In genomic region chr2:67881713-67882281, GRCm38 (mm10) we compare ENCODE assay signal across 16 mouse cellular contexts.
"Had no signal": no experiment of that assay in that cellular context is flagged by ENCODE, and none has a peak within 500 bp of the region (broad histone marks: within the 10 kb centered on the region; RNA-seq: fewer than 3 reads in every experiment).

No protein-coding gene starts in this region.

- H3K36me3 ChIP-seq: liver, embryonic 13.5 days; midbrain, embryonic 13.5 days; midbrain, embryonic 15.5 days; neural tube, embryonic 12.5 days; stomach, embryonic 15.5 days had no signal

- ATAC-seq: midbrain, embryonic 13.5 days; midbrain, embryonic 15.5 days had no signal

- H3K9me3 ChIP-seq: liver, embryonic 13.5 days; megakaryocyte, embryonic 14.5 days; midbrain, embryonic 13.5 days; midbrain, embryonic 15.5 days; neural tube, embryonic 12.5 days; stomach, embryonic 15.5 days had no signal

- H3K4me3 ChIP-seq: liver, embryonic 13.5 days; megakaryocyte, embryonic 14.5 days; midbrain, embryonic 13.5 days; midbrain, embryonic 15.5 days; neural tube, embryonic 12.5 days; stomach, embryonic 15.5 days had no signal

- H3K4me1 ChIP-seq: liver, embryonic 13.5 days; megakaryocyte, embryonic 14.5 days; midbrain, embryonic 13.5 days; midbrain, embryonic 15.5 days; neural tube, embryonic 12.5 days; stomach, embryonic 15.5 days had no signal

- H3K27me3 ChIP-seq: liver, embryonic 13.5 days; megakaryocyte, embryonic 14.5 days; midbrain, embryonic 13.5 days; midbrain, embryonic 15.5 days; neural tube, embryonic 12.5 days; stomach, embryonic 15.5 days had no signal

- H3K9ac ChIP-seq: liver, embryonic 13.5 days; lung, embryonic 14.5 days; midbrain, embryonic 13.5 days; midbrain, embryonic 15.5 days; neural tube, embryonic 12.5 days; stomach, embryonic 15.5 days had no signal

- H3K4me2 ChIP-seq: liver, embryonic 13.5 days; lung, embryonic 14.5 days; midbrain, embryonic 11.5 days; midbrain, embryonic 13.5 days; midbrain, embryonic 15.5 days; neural tube, embryonic 12.5 days; stomach, embryonic 15.5 days had no signal

- DNase-seq: liver, embryonic 13.5 days; lung, adult 18-20 months; lung, embryonic 14.5 days; lung, postnatal 10 days; lung, postnatal 4 days; right cerebral cortex, postnatal 14 days; thymus, adult 18-20 months; thymus, postnatal 14 days; thymus, postnatal 36 days had no signal

- H3K27ac ChIP-seq: liver, embryonic 13.5 days; midbrain, embryonic 13.5 days; midbrain, embryonic 15.5 days; neural tube, embryonic 12.5 days; stomach, embryonic 15.5 days; stomach, postnatal 0 days had no signal
